Mouse (Mus musculus) forebrain, embryonic 13.5 days (tissue): ENCODE results near the gene Dtnb. TPM values are rescaled to one million over a fixed set of nuclear protein-coding genes. Genes with fewer than 3 reads are reported as not detected.

Experiments used
- ATAC-seq: fragments of 200-750 bp; cut with Nextera tagmentation; 2 replicates; pipeline ENCODE4 v1.8.0; 2017
- H3K27ac ChIP-seq: fragments of 300-500 bp; sonication (generic); 2 replicates; pipeline ENCODE4 v1.5.1; 2015; ENCODE audit warnings: inconsistent platforms, mild to moderate bottlenecking, moderate library complexity
- H3K27me3 ChIP-seq: fragments of 300-500 bp; sonication (generic); 2 replicates; pipeline ENCODE4 v1.6.1; 2015; ENCODE audit warnings: mild to moderate bottlenecking, inconsistent platforms
- H3K36me3 ChIP-seq: fragments of 300-500 bp; sonication (generic); 2 replicates; pipeline ENCODE4 v1.6.1; 2015; ENCODE audit warnings: mild to moderate bottlenecking, inconsistent platforms; ENCODE audit not compliant: poor library complexity, severe bottlenecking
- H3K4me1 ChIP-seq: fragments of 300-500 bp; sonication (generic); 2 replicates; pipeline ENCODE4 v1.6.1; 2015; ENCODE audit warnings: inconsistent platforms
- H3K4me2 ChIP-seq: fragments of 300-500 bp; sonication (generic); 2 replicates; pipeline ENCODE4 v1.6.1; 2015; ENCODE audit warnings: inconsistent platforms, mild to moderate bottlenecking, moderate library complexity
- H3K4me3 ChIP-seq: fragments of 300-500 bp; sonication (generic); 2 replicates; pipeline ENCODE4 v1.5.1; 2015; ENCODE audit warnings: mild to moderate bottlenecking, inconsistent platforms
- H3K9ac ChIP-seq: fragments of 300-500 bp; sonication (generic); 2 replicates; pipeline ENCODE4 v1.6.1; 2015; ENCODE audit warnings: mild to moderate bottlenecking, inconsistent platforms
- H3K9me3 ChIP-seq: fragments of 300-500 bp; sonication (generic); replicated peaks from 2 replicates; pipeline ENCODE4 v1.6.1; 2016; ENCODE audit warnings: inconsistent platforms
- WGBS: fragments of 180-500 bp; shearing (Covaris S2); methylation state at CpG from one replicate; pipeline ENCODE4 v1.1.7; 2015; 5-methylcytosine and 5-hydroxymethylcytosine counted together
- polyA plus RNA-seq: library from polyadenylated mRNA; unstranded; fragments of >200 nt; fragmentation: Nextera tagmentation; extraction: Ambion mirVana; gene quantifications from 2 replicates; pipeline ENCODE4 v1.2.1, GENCODE M21; 2015

Gene Dtnb
- polyA plus RNA-seq, 1 experiment from 2014 or later: 29.8 TPM

- ATAC-seq: no peak
- Histone ChIP-seq H3K27me3 (0 out of 2 replicates have a peak, but pooled peaks cover 2% of the 10 kb centered on the region), H3K9me3 (no peaks in the 10 kb centered on the region), H3K4me3 (no peak overlapping the region), H3K4me2 (no peak overlapping the region), H3K36me3 (no peaks in the 10 kb centered on the region), H3K4me1 (peaks cover 5% of the 10 kb centered on the region; the same call in 1 of the 2 replicates), H3K9ac (no peak overlapping the region), H3K27ac (no peak overlapping the region)
- 60% methylated on average over 5 of the region's 5 CpGs for WGBS
Observed at GRCm38 (mm10) chr12:3548582-3549211, 23.5 kb upstream of the Dtnb start.

GRCm38 (mm10) chr12:3550280-3550679 is 21.9 kb upstream of the Dtnb start:
- WGBS: 7% methylated on average over 13 of the region's 13 CpGs
- peak overlapping the region; percentile 25; the same call in 1 of the 2 replicates for H3K4me2 ChIP-seq
- no peaks in the 10 kb centered on the region for H3K9me3 ChIP-seq
- no peak overlapping the region for H3K9ac ChIP-seq
- ATAC-seq: 0 out of 2 replicates have a peak, but pooled peaks have one; percentile 30
- H3K4me3 ChIP-seq: no peak overlapping the region
- peaks cover 5% of the 10 kb centered on the region; the same call in 1 of the 2 replicates for H3K4me1 ChIP-seq
- H3K36me3 ChIP-seq: no peaks in the 10 kb centered on the region
- H3K27me3 ChIP-seq: 0 out of 2 replicates have a peak, but pooled peaks cover 2% of the 10 kb centered on the region
- H3K27ac ChIP-seq: no peak overlapping the region

GRCm38 (mm10) chr12:3557414-3558319 is 14.5 kb upstream of the Dtnb start:
- Histone ChIP-seq H3K27ac (no peak overlapping the region), H3K9me3 (no peaks in the 10 kb centered on the region), H3K27me3 (no peaks in the 10 kb centered on the region), H3K4me1 (no peaks in the 10 kb centered on the region), H3K4me3 (no peak overlapping the region), H3K36me3 (no peaks in the 10 kb centered on the region), H3K9ac (no peak overlapping the region), H3K4me2 (no peak overlapping the region)
- 54% methylated on average over 9 of the region's 9 CpGs for WGBS
- no peak for ATAC-seq

GRCm38 (mm10) chr12:3560596-3560995 is 11.6 kb upstream of the Dtnb start:
- 44% methylated on average over 1 of the region's 1 CpGs for WGBS
- no peaks in the 10 kb centered on the region for H3K27me3 ChIP-seq
- H3K9ac ChIP-seq: no peak overlapping the region
- no peak overlapping the region for H3K4me3 ChIP-seq
- ATAC-seq: no peak
- H3K4me2 ChIP-seq: no peak overlapping the region
- no peaks in the 10 kb centered on the region for H3K9me3 ChIP-seq
- no peaks in the 10 kb centered on the region for H3K4me1 ChIP-seq
- H3K27ac ChIP-seq: no peak overlapping the region
- H3K36me3 ChIP-seq: no peaks in the 10 kb centered on the region

GRCm38 (mm10) chr12:3561032-3561431 is 11.1 kb upstream of the Dtnb start:
- H3K4me1 ChIP-seq: no peaks in the 10 kb centered on the region
- no peaks in the 10 kb centered on the region for H3K36me3 ChIP-seq
- H3K9ac ChIP-seq: no peak overlapping the region
- no peak for ATAC-seq
- no peak overlapping the region for H3K27ac ChIP-seq
- no peaks in the 10 kb centered on the region for H3K9me3 ChIP-seq
- H3K4me3 ChIP-seq: no peak overlapping the region
- no peak overlapping the region for H3K4me2 ChIP-seq
- no peaks in the 10 kb centered on the region for H3K27me3 ChIP-seq
- WGBS: 87% methylated on average over 6 of the region's 6 CpGs

- no peak overlapping the region for H3K4me2 ChIP-seq
- no peaks in the 10 kb centered on the region for H3K9me3 ChIP-seq
- ATAC-seq: no peak
- H3K36me3 ChIP-seq: no peaks in the 10 kb centered on the region
- H3K4me3 ChIP-seq: no peak overlapping the region
- no peak overlapping the region for H3K9ac ChIP-seq
- H3K27me3 ChIP-seq: no peaks in the 10 kb centered on the region
- 95% methylated on average over 10 of the region's 10 CpGs for WGBS
- no peaks in the 10 kb centered on the region for H3K4me1 ChIP-seq
- no peak overlapping the region for H3K27ac ChIP-seq
Observed at GRCm38 (mm10) chr12:3562806-3563205, 9.4 kb upstream of the Dtnb start.

- Histone ChIP-seq H3K4me2 (no peak overlapping the region), H3K9ac (no peak overlapping the region), H3K27ac (no peak overlapping the region), H3K4me3 (no peak overlapping the region), H3K4me1 (no peaks in the 10 kb centered on the region), H3K9me3 (no peaks in the 10 kb centered on the region), H3K36me3 (no peaks in the 10 kb centered on the region), H3K27me3 (no peaks in the 10 kb centered on the region)
- ATAC-seq: no peak
- WGBS: 84% methylated on average over 4 of the region's 4 CpGs
Observed at GRCm38 (mm10) chr12:3563659-3564058, 8.5 kb upstream of the Dtnb start.

- peaks cover 8% of the 10 kb centered on the region for H3K4me1 ChIP-seq
- H3K36me3 ChIP-seq: no peaks in the 10 kb centered on the region
- ATAC-seq: no peak
- H3K27ac ChIP-seq: no peak overlapping the region
- no peak overlapping the region for H3K9ac ChIP-seq
- H3K4me2 ChIP-seq: no peak overlapping the region
- WGBS: 73% methylated on average over 5 of the region's 5 CpGs
- no peaks in the 10 kb centered on the region for H3K27me3 ChIP-seq
- H3K4me3 ChIP-seq: no peak overlapping the region
- no peaks in the 10 kb centered on the region for H3K9me3 ChIP-seq
Observed at GRCm38 (mm10) chr12:3568461-3568991, 3.7 kb upstream of the Dtnb start.

- no peak overlapping the region for H3K27ac ChIP-seq
- ATAC-seq: no peak
- no peaks in the 10 kb centered on the region for H3K27me3 ChIP-seq
- H3K36me3 ChIP-seq: no peaks in the 10 kb centered on the region
- no peak overlapping the region for H3K9ac ChIP-seq
- H3K9me3 ChIP-seq: no peaks in the 10 kb centered on the region
- 89% methylated on average over 4 of the region's 4 CpGs for WGBS
- H3K4me2 ChIP-seq: no peak overlapping the region
- peaks cover 13% of the 10 kb centered on the region for H3K4me1 ChIP-seq
- H3K4me3 ChIP-seq: no peak overlapping the region
Observed at GRCm38 (mm10) chr12:3570711-3571400, 1.3 kb upstream of the Dtnb start.

GRCm38 (mm10) chr12:3572581-3573397 is 608 bp downstream of the Dtnb start:
- Histone ChIP-seq H3K9ac (peak overlapping the region; percentile 96), H3K36me3 (no peaks in the 10 kb centered on the region), H3K27me3 (no peaks in the 10 kb centered on the region), H3K4me3 (peak overlapping the region; percentile 86), H3K4me1 (peaks cover 15% of the 10 kb centered on the region), H3K9me3 (no peaks in the 10 kb centered on the region), H3K27ac (peak overlapping the region; percentile 83), H3K4me2 (peak overlapping the region; percentile 85)
- peak; percentile 82 for ATAC-seq
- 1% methylated on average over 47 of the region's 53 CpGs for WGBS

GRCm38 (mm10) chr12:3573410-3573809 is 1.2 kb downstream of the Dtnb start:
- H3K36me3 ChIP-seq: no peaks in the 10 kb centered on the region
- H3K27me3 ChIP-seq: no peaks in the 10 kb centered on the region
- no peak overlapping the region for H3K27ac ChIP-seq
- no peak for ATAC-seq
- peak overlapping the region; percentile 96 for H3K9ac ChIP-seq
- H3K9me3 ChIP-seq: no peaks in the 10 kb centered on the region
- 44% methylated on average over 6 of the region's 6 CpGs for WGBS
- peak overlapping the region; percentile 85 for H3K4me2 ChIP-seq
- peak overlapping the region; percentile 86 for H3K4me3 ChIP-seq
- peaks cover 15% of the 10 kb centered on the region for H3K4me1 ChIP-seq
